Mouse (Mus musculus): ENCODE measurements around the gene Ube2h.

- TF ChIP-seq POLR2A (IDR thresholded peaks at IDR 0.05; ENCODE audit: insufficient read length, low read depth) (peak; percentile 27), TCF3 (IDR thresholded peaks at IDR 0.05; ENCODE audit: insufficient read length, low read depth) (no peak)
These were observed 130.5 kb downstream of the Ube2h start for GRCm38 (mm10) chr6:30173551-30174460.
